Mouse (Mus musculus) cerebellum, postnatal 4 days (tissue): ENCODE data around the gene Endod1.

Source experiments
- DNase-seq, 2 experiments: peaks; one replicate each; pipeline ENCODE4 v3.0.0; 2022; ENCODE audit warnings: low spot score in 2 of 2, mixed read lengths in 1 of 2

Gene Endod1

GRCm38 (mm10) chr9:14381353-14382055 is at the start of gene Endod1:
Endod1 (minus strand) TSS chr9:14381507.
- DNase-seq, result peak in 1 of 2 experiments; percentile 8

- no peak for DNase-seq
These were observed 27.8 kb upstream of the Endod1 start for GRCm38 (mm10) chr9:14409153-14409552.

- no peak for DNase-seq
These were observed 26.7 kb upstream of the Endod1 start for GRCm38 (mm10) chr9:14408044-14408443.

GRCm38 (mm10) chr9:14406056-14406455 is 24.7 kb upstream of the Endod1 start:
- DNase-seq, result no peak

- no peak for DNase-seq
These were observed 20.8 kb upstream of the Endod1 start for GRCm38 (mm10) chr9:14402099-14402498.

- no peak for DNase-seq
These were observed 19.1 kb upstream of the Endod1 start for GRCm38 (mm10) chr9:14400392-14400791.

GRCm38 (mm10) chr9:14398946-14399345 is 17.6 kb upstream of the Endod1 start:
- DNase-seq, result no peak

GRCm38 (mm10) chr9:14398084-14398483 is 16.8 kb upstream of the Endod1 start:
- DNase-seq, result no peak

- DNase-seq, result no peak
These were observed 16.1 kb upstream of the Endod1 start for GRCm38 (mm10) chr9:14397449-14397819.

- no peak for DNase-seq
These were observed 15.6 kb upstream of the Endod1 start for GRCm38 (mm10) chr9:14396819-14397448.

- DNase-seq, result no peak
These were observed 14.8 kb upstream of the Endod1 start for GRCm38 (mm10) chr9:14396096-14396495.

- DNase-seq, result no peak
These were observed 13.8 kb upstream of the Endod1 start for GRCm38 (mm10) chr9:14394956-14395561.

- DNase-seq, result no peak
These were observed 10.6 kb upstream of the Endod1 start for GRCm38 (mm10) chr9:14391841-14392318.

- no peak for DNase-seq
These were observed 10.0 kb upstream of the Endod1 start for GRCm38 (mm10) chr9:14391286-14391685.

- no peak for DNase-seq
These were observed 9.0 kb upstream of the Endod1 start for GRCm38 (mm10) chr9:14390278-14390677.

GRCm38 (mm10) chr9:14389050-14389621 is 7.8 kb upstream of the Endod1 start:
- DNase-seq, result no peak

- DNase-seq, result no peak
These were observed 6.7 kb upstream of the Endod1 start for GRCm38 (mm10) chr9:14388001-14388400.

- no peak for DNase-seq
These were observed 5.5 kb upstream of the Endod1 start for GRCm38 (mm10) chr9:14386831-14387230.

- DNase-seq, result no peak
These were observed 4.4 kb upstream of the Endod1 start for GRCm38 (mm10) chr9:14385665-14386064.

GRCm38 (mm10) chr9:14383186-14383920 is 2.0 kb upstream of the Endod1 start:
- DNase-seq, result no peak

- DNase-seq, result no peak
These were observed 1.0 kb upstream of the Endod1 start for GRCm38 (mm10) chr9:14382256-14382791.
